Mouse (Mus musculus) small intestine, adult 2 months (tissue): ENCODE results near the gene Pdia4. TPM values are rescaled to one million over a fixed set of nuclear protein-coding genes. Genes with fewer than 3 reads are reported as not detected.

ENCODE experiments used
- H3K27ac ChIP-seq: fragments of 200-500 bp; 2 replicates; pipeline ENCODE4 v1.5.1; 2012; ENCODE audit warnings: low read depth, low read length, control low read depth, inconsistent platforms; ENCODE audit not compliant: insufficient read depth
- H3K27me3 ChIP-seq: fragments of 200-500 bp; 2 replicates; pipeline ENCODE4 v1.6.1; 2012; ENCODE audit warnings: mild to moderate bottlenecking, moderate library complexity, low read length, inconsistent platforms; ENCODE audit not compliant: control insufficient read depth, insufficient read depth
- H3K36me3 ChIP-seq: fragments of 200-500 bp; 2 replicates; pipeline ENCODE4 v1.6.1; 2012; ENCODE audit warnings: mild to moderate bottlenecking, low read length, control low read depth, inconsistent platforms; ENCODE audit not compliant: control insufficient read depth, insufficient read depth
- H3K4me1 ChIP-seq: fragments of 200-500 bp; 2 replicates; pipeline ENCODE4 v1.6.1; 2012; ENCODE audit warnings: low read length, inconsistent platforms, mixed read lengths; ENCODE audit not compliant: control insufficient read depth, insufficient read depth, insufficient read length
- H3K4me3 ChIP-seq: fragments of 200-500 bp; 2 replicates; pipeline ENCODE4 v1.5.1; 2012; ENCODE audit warnings: low read depth, mild to moderate bottlenecking, control low read depth, inconsistent platforms, low read length, moderate library complexity
- CTCF ChIP-seq: fragments of 200-500 bp; IDR thresholded peaks from 2 replicates; pipeline ENCODE4 v1.5.1; 2012; ENCODE audit warnings: low read depth, mild to moderate bottlenecking, control low read depth, inconsistent platforms, low read length, moderate library complexity, mixed read lengths; ENCODE audit not compliant: insufficient replicate concordance, insufficient read length; ENCODE audit errors: extremely low read depth
- POLR2A ChIP-seq: fragments of 200-500 bp; IDR thresholded peaks from 2 replicates; pipeline ENCODE4 v1.6.1; 2012; ENCODE audit warnings: low read depth, mild to moderate bottlenecking, control low read depth, inconsistent platforms, low read length, moderate library complexity
- WGBS: fragments of 180-500 bp; shearing (Covaris S2); methylation state at CpG from one replicate; pipeline ENCODE4 v1.1.7; 2018; 5-methylcytosine and 5-hydroxymethylcytosine counted together
- polyA plus RNA-seq: library from polyadenylated mRNA; depleted of rRNA; stranded (reverse); fragments of >200 nt; gene quantifications from 2 replicates; pipeline ENCODE4 v1.2.3, GENCODE M21; 2012

Pdia4 gene
- polyA plus RNA-seq, 1 experiment, result 15.3 TPM

DNA sequence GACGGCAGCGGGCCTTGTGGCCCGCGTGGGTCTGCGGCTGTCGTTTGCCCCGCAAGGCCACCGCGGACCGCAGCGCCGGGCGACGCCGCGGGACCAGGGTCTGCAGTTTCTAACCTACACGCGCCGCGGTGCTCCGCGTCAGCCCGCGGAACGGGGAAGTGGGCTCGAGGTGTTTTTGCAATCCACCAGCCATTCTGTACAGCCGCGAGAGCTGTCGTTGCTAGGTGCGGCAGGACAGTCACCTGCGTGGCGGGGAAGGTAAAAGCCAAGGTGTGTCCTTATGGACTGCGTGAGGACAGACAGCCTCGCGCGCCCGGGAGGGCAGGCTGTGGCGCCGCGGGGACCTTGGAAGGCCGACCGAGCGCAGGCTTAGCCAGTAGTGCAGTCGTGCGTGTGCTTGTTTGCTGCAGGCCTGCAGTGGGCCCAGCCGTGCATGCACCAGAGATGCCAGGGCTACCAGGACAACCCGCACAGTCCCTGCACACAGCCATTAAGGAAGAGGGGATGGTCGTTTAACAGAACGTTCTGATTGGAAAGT, 22.8 kb upstream of the Pdia4 start:
- Histone ChIP-seq H3K4me3 (peak overlapping the region; percentile 96), H3K4me1 (peaks cover 5% of the 10 kb centered on the region; the same call in 1 of the 2 replicates), H3K36me3 (peaks cover 8% of the 10 kb centered on the region), H3K27me3 (no peaks in the 10 kb centered on the region), H3K27ac (peak overlapping the region; percentile 92)
- under 1% methylated on average over 49 of the region's 49 CpGs for WGBS
- no peak for TF ChIP-seq POLR2A

DNA sequence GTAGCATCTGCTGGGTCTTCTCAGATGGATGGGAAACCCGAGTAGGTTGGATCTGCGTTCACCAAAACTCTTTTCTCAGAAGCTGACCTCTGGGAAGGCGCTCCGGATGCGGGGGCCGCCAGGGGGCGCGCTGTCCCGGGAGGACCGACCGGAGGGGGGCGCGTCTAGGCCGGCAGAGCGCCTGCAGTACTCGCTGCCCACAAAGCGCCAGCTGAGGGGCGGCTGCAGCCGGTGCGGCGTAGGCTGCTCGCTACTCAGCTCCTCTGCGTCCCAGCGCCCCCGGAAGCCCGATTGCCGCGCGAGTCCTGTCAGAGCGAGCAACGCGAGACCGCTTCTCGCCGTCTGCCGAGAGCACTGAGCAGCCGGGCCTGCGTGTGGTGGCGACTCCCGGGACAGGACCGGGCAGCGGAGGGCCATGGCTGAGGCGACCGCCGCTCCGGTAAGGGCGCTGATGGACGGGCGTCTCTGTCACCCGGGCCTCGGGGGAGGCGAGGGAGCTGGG, 22.3 kb upstream of the Pdia4 start, which contains the start of gene Zfp398:
Gene Zfp398, plus strand, starts transcription at position 180 of the 502 bp plus-strand sequence.
- Histone ChIP-seq H3K27ac (peak within 1 kb of the TSS; percentile 92), H3K36me3 (peaks cover 4% of the 10 kb centered on the region), H3K27me3 (no peaks in the 10 kb centered on the region), H3K4me3 (peak within 1 kb of the TSS; percentile 96), H3K4me1 (peaks cover 5% of the 10 kb centered on the region; the same call in 1 of the 2 replicates)
- peak; percentile 56 for TF ChIP-seq POLR2A
- TF ChIP-seq CTCF, result peak; percentile 97
- WGBS, result under 1% methylated on average over 48 of the region's 52 CpGs

DNA sequence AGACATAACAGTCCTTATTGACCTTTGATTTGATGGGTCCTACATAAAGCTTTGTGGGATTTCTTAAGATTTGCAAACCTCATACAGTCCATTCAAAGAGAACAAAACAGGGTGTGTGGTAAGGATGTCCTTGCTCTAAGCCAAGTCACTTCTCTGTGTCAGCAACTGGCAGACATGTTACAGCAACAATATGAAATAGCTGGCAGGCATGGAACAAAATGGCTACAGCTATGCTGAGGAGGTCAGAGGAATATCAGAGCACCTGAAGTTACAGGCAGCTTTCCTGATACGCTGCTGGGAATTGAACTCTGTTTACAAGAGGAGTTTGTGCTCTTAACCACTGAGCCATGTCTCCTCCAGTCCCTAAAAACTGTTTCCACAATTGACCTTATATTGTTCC, 19.0 kb upstream of the Pdia4 start:
- Histone ChIP-seq H3K27ac (no peak overlapping the region), H3K4me3 (no peak overlapping the region), H3K27me3 (no peaks in the 10 kb centered on the region), H3K4me1 (0 out of 2 replicates have a peak, but pooled peaks cover 2% of the 10 kb centered on the region), H3K36me3 (no peaks in the 10 kb centered on the region)
- WGBS, result 92% methylated on average over 1 of the region's 1 CpGs
- TF ChIP-seq POLR2A (no peak), CTCF (no peak)

DNA sequence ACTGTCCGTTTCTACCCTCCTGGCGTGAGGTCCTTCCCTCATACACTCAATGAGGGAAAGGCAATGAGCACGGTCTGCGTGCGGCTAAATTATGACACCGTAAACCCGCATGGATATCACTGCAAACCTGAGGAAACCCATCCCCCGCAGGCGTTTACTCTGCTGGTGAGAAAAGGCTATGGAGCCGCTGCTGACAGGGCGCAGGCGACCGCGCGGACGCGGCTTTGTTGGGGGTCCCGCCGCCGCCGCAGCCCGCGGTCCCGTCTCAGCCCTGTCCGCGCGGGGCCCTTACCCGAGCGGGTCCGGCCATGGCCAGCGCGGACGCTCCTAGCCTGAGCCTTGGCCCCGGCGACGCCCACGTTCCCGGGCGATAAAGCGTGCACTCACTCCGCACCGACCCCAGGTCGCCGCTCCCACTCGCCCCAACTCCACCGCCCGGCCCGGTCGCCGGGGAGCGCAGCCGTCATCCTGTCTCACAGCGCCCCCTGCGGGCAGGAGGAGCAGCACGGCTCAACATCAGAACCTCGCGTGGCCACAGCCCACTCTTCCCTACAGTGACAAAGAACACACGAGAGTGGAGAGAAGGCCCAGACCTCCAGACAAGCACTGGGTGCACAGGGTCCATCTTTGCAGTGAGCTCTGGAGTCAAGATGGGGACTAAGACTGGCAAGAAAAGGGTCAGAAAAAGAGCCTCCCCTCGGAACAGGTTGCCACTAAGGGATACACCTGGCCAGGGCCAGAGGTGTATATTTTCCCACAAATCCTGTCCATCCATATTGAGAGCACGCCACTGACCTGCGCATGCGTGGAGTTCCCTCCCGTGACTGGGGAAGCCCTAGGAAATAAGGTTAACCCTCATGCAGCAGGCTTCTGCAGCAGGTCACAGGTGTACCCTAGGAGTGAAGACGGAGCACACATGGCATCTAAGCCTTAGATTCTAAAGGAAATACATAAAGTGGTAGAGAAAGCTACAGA, 17.2 kb upstream of the Pdia4 start, which contains the start of gene Zfp786:
Gene Zfp786, minus strand, starts transcription at position 764 of the 975 bp plus-strand sequence.
- whole genome bisulfite sequencing, result 1% methylated on average over 64 of the region's 64 CpGs
- Histone ChIP-seq H3K27me3 (no peaks in the 10 kb centered on the region), H3K27ac (no peak within 1 kb of the TSS), H3K4me1 (no peaks in the 10 kb centered on the region), H3K36me3 (no peaks in the 10 kb centered on the region), H3K4me3 (peak within 1 kb of the TSS; percentile 96)
- TF ChIP-seq CTCF (peak; percentile 83), POLR2A (no peak)

DNA sequence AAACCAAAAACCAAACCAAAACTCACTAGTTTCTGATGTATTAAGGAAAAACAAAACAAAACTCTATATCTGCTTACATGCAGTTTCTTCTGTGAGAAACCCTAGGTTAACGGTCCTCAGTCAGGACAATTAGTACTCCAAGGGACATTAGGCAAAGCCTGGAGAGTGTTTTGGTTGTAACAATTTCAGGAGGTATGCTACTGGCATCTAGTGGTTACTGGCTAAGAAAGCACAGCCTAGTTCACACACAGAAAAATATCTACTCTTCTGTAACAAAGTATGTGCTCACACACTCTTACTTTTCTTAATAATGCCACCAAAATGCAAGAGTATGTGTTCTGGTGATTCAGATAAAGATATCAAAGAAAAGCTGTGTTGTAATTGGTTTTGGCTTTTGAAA, 15.7 kb upstream of the Pdia4 start:
- Histone ChIP-seq H3K27ac (no peak overlapping the region), H3K4me3 (no peak overlapping the region), H3K4me1 (no peaks in the 10 kb centered on the region), H3K36me3 (no peaks in the 10 kb centered on the region), H3K27me3 (no peaks in the 10 kb centered on the region)
- WGBS, result 46% methylated on average over 1 of the region's 1 CpGs
- no peak for TF ChIP-seq POLR2A
- no peak for TF ChIP-seq CTCF

DNA sequence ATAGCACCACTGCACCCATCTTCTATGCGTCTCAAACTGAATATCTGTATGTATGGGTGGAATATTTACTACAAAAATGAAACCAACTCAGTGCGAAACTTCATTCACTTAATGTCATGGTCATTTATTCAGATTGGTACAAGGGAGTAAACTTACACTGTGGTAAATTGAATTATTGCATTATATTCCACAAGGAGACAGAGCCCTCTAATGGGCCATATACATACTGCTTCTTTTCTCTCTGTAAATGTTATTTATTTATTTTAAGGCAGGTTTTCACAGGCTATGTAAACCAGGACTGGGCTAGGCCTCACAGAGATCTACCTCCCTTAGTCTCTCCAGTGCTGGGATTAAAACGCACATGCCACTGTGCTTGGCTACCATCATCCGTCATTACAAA, 14.2 kb upstream of the Pdia4 start:
- no peaks in the 10 kb centered on the region for H3K36me3 ChIP-seq
- WGBS, result 95% methylated on average over 4 of the region's 4 CpGs
- H3K4me3 ChIP-seq, result no peak overlapping the region
- H3K27ac ChIP-seq, result no peak overlapping the region
- no peak for TF ChIP-seq CTCF
- TF ChIP-seq POLR2A, result no peak
- H3K27me3 ChIP-seq, result no peaks in the 10 kb centered on the region
- H3K4me1 ChIP-seq, result no peaks in the 10 kb centered on the region

DNA sequence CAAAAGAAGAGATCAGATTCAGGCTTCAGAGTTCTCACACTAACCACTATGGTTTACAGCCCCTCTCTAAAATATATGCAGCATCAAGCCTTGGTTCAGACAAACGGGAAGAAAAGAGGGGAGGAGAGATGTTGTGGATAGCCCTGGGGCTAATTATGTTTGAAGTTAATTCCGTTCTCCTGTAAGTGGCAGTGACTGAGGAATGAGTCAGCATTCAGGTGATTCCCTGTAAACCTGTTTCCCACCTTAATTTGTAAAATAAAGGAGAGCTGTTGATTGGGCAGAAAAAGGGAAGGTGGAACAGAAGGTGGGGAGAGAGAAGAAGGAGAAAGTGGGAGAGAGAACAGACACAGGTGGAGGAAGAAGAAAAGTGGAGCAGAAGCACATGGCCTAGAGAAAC, 11.0 kb upstream of the Pdia4 start:
- H3K4me1 ChIP-seq, result no peaks in the 10 kb centered on the region
- H3K4me3 ChIP-seq, result no peak overlapping the region
- H3K27me3 ChIP-seq, result no peaks in the 10 kb centered on the region
- WGBS, result 83% methylated on average over 2 of the region's 2 CpGs
- TF ChIP-seq CTCF (no peak), POLR2A (no peak)
- H3K27ac ChIP-seq, result no peak overlapping the region
- no peaks in the 10 kb centered on the region for H3K36me3 ChIP-seq
